Mouse (Mus musculus): Measurements from ENCODE around the gene Rtn1. TPM values are rescaled to one million over a fixed set of nuclear protein-coding genes. Genes with fewer than 3 reads are reported as not detected.
A peak's percentile ranks its signal among the peaks of the same experiment; 100 is the strongest.

The Rtn1 gene
- polyA plus RNA-seq, 1 experiment from 2014 or later: 588 TPM

DNA sequence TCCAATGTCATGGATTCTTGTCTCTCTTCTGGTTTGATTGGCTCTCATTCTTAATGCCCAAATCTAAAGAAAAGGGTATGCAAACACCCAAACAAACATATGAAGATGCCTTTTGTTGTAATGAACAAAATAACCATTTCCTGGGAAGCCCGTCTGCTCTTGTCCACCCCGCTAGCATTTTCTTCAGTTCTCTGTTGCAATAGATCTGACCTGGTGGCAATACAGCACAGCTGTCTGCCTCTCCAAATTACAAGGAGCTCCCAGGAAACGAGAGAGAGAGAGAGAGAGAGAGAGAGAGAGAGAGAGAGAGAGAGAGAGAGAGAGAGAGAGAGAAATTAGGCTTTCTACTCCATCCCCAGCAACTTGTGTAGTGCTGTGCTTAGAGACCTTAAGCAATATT lies 42.1 kb downstream of the Rtn1 start:
- Histone ChIP-seq H3K4me1 (peaks cover 21% of the 10 kb centered on the region), H3K36me3 (replicated peaks) (no peaks in the 10 kb centered on the region), H3K27me3 (no peaks in the 10 kb centered on the region), H3K4me2 (no peak overlapping the region), H3K27ac (peak overlapping the region; percentile 57; the same call in 1 of the 2 replicates), H3K9me3 (no peaks in the 10 kb centered on the region), H3K4me3 (replicated peaks) (no peak overlapping the region), H3K9ac (no peak overlapping the region)
- ATAC-seq (ENCODE audit: low FRiP score): no peak
- 45% methylated on average over 3 of the region's 3 CpGs for WGBS

DNA sequence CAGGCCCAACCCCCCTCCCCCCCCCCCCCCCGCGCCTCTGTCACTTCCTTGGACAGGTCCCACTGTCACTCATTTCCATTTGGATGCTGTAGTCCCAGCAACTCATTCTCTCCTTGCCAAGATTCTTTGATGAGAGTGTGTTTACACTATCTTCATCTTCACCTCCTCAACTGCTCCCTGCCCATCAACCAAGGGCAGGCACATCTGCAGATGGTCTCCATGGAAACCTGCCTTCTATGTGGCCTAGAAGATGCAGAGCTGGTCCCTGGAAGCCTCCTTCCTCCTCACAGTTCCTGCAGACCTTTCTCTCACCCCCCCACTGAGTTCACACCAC lies 42.8 kb downstream of the Rtn1 start:
- no peak overlapping the region for H3K4me3 ChIP-seq (replicated peaks)
- H3K4me1 ChIP-seq: peaks cover 21% of the 10 kb centered on the region
- no peaks in the 10 kb centered on the region for H3K9me3 ChIP-seq
- peak overlapping the region; percentile 57 for H3K27ac ChIP-seq
- WGBS: 80% methylated on average over 1 of the region's 2 CpGs
- H3K27me3 ChIP-seq: no peaks in the 10 kb centered on the region
- H3K4me2 ChIP-seq: no peak overlapping the region
- peak; percentile 57; the same call in 1 of the 2 replicates for ATAC-seq (ENCODE audit: low FRiP score)
- H3K9ac ChIP-seq: no peak overlapping the region
- no peaks in the 10 kb centered on the region for H3K36me3 ChIP-seq (replicated peaks)

DNA sequence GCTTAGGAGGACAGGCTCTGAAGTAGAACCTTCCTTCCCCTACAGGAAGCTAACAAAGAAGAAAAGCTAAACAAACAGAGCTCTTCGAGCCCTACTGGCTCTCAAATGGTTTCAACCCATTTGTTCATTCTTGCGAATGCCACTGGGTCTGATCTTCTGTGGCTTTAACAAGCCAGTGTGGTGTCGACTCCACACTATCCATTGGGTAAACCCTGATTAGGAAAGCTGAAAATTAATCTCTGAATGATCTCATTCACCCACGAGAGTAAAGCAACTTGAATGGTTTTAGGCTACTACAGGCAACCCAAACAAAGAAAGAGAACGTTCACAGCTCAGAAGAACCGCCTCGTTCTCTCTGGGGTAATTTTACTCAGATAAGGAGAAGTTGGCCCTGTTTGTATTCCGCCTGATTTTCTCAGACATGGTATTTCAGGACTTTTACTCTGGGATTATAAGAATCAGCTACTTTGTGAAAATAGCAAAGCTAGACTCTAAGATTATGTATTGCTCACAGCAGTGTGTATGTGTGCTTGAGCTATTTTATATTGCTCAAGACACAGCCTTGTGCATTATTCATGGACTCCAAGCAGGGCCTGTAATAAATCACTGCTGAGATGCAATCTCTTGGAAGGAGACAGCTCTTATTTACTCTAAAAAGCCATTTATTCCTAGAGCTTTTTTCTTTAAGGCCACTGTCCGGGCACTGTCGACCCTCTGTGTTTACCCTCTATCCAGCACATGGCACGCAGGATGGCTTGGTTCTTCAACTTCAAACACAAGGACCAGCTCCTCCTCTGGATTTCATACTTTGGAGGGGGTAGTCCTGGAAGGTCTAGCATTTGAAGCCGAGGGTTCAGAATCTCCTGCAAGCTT lies 43.4 kb downstream of the Rtn1 start:
- 42% methylated on average over 12 of the region's 12 CpGs for WGBS
- Histone ChIP-seq H3K4me1 (peaks cover 21% of the 10 kb centered on the region), H3K27me3 (no peaks in the 10 kb centered on the region), H3K4me2 (no peak overlapping the region), H3K9ac (no peak overlapping the region), H3K36me3 (replicated peaks) (no peaks in the 10 kb centered on the region), H3K27ac (peak overlapping the region; percentile 57), H3K9me3 (no peaks in the 10 kb centered on the region), H3K4me3 (replicated peaks) (no peak overlapping the region)
- ATAC-seq (ENCODE audit: low FRiP score): peak; percentile 33; the same call in 1 of the 2 replicates

DNA sequence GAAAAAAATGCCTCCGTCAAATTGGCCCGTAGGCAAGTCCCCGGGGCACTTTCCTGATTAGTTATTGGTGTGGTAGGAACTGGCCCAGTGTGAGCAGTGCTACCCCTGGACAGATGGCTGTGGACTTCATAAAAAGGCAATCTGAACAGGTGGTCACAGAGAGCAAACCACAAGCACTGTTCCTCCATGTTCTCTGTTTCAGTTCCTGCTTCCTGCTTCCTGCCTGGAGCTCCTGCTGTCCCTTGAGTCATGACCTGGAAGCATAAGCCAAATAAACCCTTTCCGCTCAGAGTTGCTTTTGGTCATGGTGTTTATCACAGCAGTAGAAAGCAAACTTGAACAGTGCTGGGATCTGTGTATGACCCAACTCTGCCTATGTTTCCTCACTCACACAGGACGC lies 44.3 kb downstream of the Rtn1 start:
- 91% methylated on average over 5 of the region's 5 CpGs for WGBS
- Histone ChIP-seq H3K36me3 (replicated peaks) (no peaks in the 10 kb centered on the region), H3K9ac (no peak overlapping the region), H3K4me1 (peaks cover 21% of the 10 kb centered on the region), H3K9me3 (no peaks in the 10 kb centered on the region), H3K4me2 (no peak overlapping the region), H3K27me3 (no peaks in the 10 kb centered on the region), H3K4me3 (replicated peaks) (no peak overlapping the region), H3K27ac (no peak overlapping the region)
- no peak for ATAC-seq (ENCODE audit: low FRiP score)

DNA sequence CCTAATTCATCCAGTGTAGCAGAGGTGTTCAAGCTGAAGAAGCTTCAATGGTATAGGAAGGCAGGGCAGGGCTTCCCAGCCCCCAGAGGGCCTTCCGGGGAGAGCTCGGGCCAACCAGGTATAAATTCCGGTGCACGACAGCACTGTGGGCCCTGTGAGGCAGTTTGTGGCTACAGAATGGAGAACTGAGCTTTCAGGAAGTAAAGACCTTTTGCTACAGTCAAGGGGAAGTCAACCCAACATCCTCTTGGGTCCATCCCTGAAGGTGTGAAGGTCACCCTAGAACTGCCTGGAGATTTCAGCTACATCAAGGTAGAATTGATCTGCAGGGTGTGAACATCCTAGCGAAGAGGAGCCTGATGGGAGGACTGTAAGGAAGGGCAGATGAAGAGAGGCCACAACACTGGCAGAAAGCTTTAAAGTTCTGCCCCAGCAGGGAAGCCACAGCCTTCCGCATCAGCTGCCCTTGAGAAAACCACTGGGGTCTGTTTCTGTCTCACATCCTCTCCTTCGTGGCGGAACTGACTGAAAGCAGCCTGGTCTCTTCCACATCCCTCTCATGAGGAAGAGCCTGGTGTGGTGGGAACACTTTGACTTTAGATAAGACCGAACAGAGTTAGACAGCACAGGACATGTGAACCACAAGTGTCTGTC lies 47.0 kb downstream of the Rtn1 start:
- Histone ChIP-seq H3K36me3 (replicated peaks) (no peaks in the 10 kb centered on the region), H3K4me3 (replicated peaks) (no peak overlapping the region), H3K27ac (no peak overlapping the region), H3K9me3 (no peaks in the 10 kb centered on the region), H3K27me3 (no peaks in the 10 kb centered on the region), H3K4me2 (no peak overlapping the region), H3K9ac (no peak overlapping the region), H3K4me1 (peaks cover 24% of the 10 kb centered on the region)
- 81% methylated on average over 9 of the region's 9 CpGs for WGBS
- ATAC-seq (ENCODE audit: low FRiP score): no peak

DNA sequence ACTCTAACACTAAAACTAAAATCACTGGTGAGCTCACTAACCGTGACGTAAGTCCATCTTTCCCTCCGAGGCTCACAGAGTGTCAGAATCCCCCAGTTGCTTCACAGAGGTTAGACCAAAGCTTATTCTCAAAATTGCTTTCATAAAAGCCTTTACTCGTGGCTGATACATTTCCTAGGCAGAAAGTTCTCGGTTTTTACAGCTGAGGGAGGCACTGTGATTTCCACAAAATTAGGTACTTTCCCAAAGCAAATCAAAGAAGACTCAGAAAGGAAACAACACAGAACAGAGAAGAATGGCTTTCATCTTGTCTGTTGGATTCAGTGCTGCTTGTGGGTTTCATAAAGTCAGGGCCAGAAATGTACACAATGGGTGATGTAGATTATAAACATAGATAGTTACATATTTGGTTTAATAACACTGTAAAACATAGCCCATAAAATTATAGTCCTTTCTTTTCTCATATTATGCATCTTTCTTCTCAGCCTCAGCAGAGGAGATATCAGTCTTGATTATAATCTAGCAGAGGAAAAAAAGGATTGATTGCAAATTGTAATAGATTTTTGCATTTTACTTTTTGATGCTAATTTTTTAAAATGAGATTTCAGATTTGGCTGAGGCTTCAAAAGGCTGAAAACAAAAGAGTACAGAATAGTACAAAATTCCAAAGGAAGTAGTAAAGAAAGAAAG lies 47.8 kb downstream of the Rtn1 start:
- H3K4me2 ChIP-seq: no peak overlapping the region
- H3K36me3 ChIP-seq (replicated peaks): no peaks in the 10 kb centered on the region
- no peak for ATAC-seq (ENCODE audit: low FRiP score)
- no peaks in the 10 kb centered on the region for H3K9me3 ChIP-seq
- 77% methylated on average over 5 of the region's 5 CpGs for WGBS
- no peaks in the 10 kb centered on the region for H3K27me3 ChIP-seq
- H3K9ac ChIP-seq: no peak overlapping the region
- no peak overlapping the region for H3K4me3 ChIP-seq (replicated peaks)
- no peak overlapping the region for H3K27ac ChIP-seq
- H3K4me1 ChIP-seq: peaks cover 16% of the 10 kb centered on the region

DNA sequence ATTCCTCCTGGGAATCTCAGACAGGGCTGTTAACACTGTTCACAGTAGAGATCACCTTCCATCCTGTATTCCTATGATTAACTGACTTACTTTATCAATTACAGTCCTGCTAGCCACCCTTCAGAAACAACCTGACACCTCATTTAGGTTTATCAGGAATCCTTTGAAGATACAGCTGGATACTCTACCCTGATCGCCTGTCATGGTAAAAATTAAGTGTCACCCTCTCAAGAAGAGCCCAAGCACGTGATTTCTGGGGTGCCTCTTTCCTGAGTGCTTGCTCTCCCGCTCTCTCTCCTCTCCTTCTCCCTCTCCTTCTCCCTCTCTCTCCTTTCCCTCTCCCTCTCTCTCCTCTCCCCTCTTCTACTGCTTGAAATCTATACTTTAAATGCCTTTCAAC lies 49.0 kb downstream of the Rtn1 start:
- no peak for ATAC-seq (ENCODE audit: low FRiP score)
- H3K9me3 ChIP-seq: no peaks in the 10 kb centered on the region
- no peak overlapping the region for H3K4me3 ChIP-seq (replicated peaks)
- H3K27ac ChIP-seq: no peak overlapping the region
- H3K36me3 ChIP-seq (replicated peaks): no peaks in the 10 kb centered on the region
- no peak overlapping the region for H3K4me2 ChIP-seq
- 0 out of 2 replicates have a peak, but pooled peaks cover 5% of the 10 kb centered on the region for H3K4me1 ChIP-seq
- no peaks in the 10 kb centered on the region for H3K27me3 ChIP-seq
- WGBS: 72% methylated on average over 3 of the region's 3 CpGs
- H3K9ac ChIP-seq: no peak overlapping the region

DNA sequence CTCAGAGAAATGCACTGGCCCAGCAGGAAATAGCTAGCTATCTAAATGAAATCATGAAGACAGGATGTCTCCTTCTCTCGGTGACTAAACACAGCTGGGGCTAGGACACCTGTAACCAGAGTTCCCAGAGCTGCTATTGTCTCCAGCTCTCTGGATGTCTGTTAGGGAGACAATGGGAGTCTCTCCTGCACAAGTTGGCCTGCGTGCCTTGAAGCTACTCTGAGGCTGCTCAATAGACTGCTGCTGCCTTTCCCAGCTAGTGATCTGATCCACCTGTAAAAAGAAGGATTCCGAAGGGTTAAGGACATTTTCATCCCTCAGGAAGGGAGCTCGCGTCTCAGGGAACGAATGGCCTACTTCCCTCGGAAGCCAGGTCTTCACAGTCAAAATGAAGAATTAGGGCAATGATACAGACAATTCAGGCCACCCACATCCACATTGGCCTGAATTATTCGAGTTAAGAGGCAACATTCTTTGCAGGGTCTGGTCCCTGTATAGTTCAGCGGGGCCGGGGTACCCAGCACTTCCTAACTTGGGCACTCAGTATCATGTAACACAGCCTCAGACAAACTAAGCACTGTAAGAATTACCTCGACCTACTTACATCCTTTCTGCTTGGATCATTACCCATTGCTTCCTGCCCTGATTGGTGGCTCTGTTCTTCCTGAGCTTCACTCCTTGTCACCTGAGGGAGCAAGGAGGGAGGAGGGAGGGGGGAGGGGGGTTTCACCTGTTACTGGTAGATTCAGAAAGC lies 51.0 kb downstream of the Rtn1 start:
- Histone ChIP-seq H3K4me3 (replicated peaks) (no peak overlapping the region), H3K4me1 (0 out of 2 replicates have a peak, but pooled peaks cover 4% of the 10 kb centered on the region), H3K27me3 (no peaks in the 10 kb centered on the region), H3K4me2 (no peak overlapping the region), H3K27ac (no peak overlapping the region), H3K9ac (no peak overlapping the region), H3K36me3 (replicated peaks) (no peaks in the 10 kb centered on the region), H3K9me3 (no peaks in the 10 kb centered on the region)
- no peak for ATAC-seq (ENCODE audit: low FRiP score)
- 42% methylated on average over 11 of the region's 11 CpGs for WGBS

DNA sequence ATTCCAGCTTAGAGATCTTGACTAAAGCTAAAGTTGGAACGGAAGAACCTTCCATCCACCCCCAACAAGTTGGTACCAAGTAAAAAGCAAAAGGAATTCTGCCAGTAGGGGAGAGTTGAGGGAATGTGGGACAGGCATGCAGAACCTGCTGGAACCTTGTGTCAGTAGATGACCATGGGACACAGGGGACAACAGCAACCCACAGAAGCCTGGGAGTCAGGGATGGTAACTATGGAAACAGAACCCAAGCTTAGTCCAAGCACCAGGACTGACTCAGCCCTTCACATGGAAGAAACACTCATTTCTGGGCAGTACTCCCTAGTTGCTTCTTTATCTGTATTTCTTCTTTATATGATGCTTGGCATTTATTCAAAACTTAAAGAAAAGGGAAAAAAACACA lies 54.6 kb downstream of the Rtn1 start:
- H3K4me1 ChIP-seq: 0 out of 2 replicates have a peak, but pooled peaks cover 4% of the 10 kb centered on the region
- H3K4me2 ChIP-seq: no peak overlapping the region
- no peak overlapping the region for H3K27ac ChIP-seq
- no peaks in the 10 kb centered on the region for H3K36me3 ChIP-seq (replicated peaks)
- no peaks in the 10 kb centered on the region for H3K27me3 ChIP-seq
- no peaks in the 10 kb centered on the region for H3K9me3 ChIP-seq
- H3K4me3 ChIP-seq (replicated peaks): no peak overlapping the region
- ATAC-seq (ENCODE audit: low FRiP score): no peak
- 97% methylated on average over 1 of the region's 1 CpGs for WGBS
- H3K9ac ChIP-seq: no peak overlapping the region

DNA sequence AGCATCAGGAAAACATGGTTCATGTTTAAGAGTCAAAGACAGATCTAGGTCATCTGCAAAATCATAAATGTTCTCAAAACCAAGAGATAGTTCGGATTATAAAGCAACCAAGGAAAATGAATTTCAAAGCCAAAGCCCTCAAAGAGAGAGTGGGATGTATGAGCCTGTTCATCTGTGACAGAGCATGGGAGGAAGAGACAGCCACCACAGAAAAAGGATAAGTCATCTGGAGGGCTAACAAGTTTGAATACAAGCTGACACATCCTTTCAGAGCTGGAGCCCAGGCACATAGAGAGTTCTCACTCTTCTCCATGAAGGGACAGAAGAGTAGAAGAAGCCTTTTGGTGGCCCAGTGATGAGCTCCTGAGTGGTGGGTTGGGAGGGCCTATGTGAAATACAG lies 55.3 kb downstream of the Rtn1 start:
- ATAC-seq (ENCODE audit: low FRiP score): no peak
- WGBS: 95% methylated on average over 1 of the region's 1 CpGs
- Histone ChIP-seq H3K9ac (no peak overlapping the region), H3K4me2 (no peak overlapping the region), H3K36me3 (replicated peaks) (no peaks in the 10 kb centered on the region), H3K9me3 (no peaks in the 10 kb centered on the region), H3K27ac (no peak overlapping the region), H3K4me3 (replicated peaks) (no peak overlapping the region), H3K4me1 (0 out of 2 replicates have a peak, but pooled peaks cover 4% of the 10 kb centered on the region), H3K27me3 (no peaks in the 10 kb centered on the region)

DNA sequence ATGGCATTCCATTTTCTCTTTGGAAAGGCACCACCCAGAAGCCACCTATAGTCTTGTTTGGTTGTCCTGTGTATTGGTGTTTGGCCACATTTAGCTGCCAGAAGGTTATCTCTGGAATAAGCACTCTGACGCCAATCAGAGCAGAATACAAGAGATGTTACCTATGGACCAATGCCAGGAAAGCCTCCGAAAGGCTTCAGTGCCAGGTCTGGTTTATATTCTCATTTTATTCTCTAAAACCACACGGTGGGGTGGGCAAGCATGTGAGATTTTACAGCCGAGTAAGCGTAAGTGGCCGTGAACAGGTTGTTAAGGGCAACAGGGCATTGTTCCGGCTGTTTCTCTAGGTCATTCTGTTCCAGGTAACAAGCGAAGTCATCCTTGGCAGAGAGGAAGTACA lies 60.3 kb downstream of the Rtn1 start:
- WGBS: 90% methylated on average over 8 of the region's 8 CpGs

DNA sequence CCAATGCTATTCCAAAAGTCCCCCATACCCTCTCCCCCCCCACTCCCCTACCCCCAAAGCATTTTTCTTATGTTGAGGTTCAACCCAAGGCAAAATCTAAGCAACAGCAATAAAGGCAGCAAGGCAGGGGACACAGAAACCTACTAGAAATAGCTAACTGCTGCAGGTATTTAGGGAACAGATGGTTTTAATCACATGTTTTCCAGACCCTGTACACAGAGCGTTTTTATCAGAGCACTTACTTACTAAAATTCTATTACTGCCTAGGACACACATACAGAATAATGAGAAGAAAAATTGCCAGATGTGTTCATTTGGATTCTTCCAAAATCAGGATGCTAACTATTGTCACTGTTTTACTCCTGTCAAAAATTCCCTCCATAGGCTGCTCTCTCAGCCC lies 61.7 kb downstream of the Rtn1 start:
- no peak for ATAC-seq (ENCODE audit: low FRiP score)
- Histone ChIP-seq H3K27ac (no peak overlapping the region), H3K4me1 (no peaks in the 10 kb centered on the region), H3K36me3 (replicated peaks) (no peaks in the 10 kb centered on the region), H3K4me3 (replicated peaks) (no peak overlapping the region), H3K4me2 (no peak overlapping the region), H3K27me3 (no peaks in the 10 kb centered on the region), H3K9me3 (no peaks in the 10 kb centered on the region), H3K9ac (no peak overlapping the region)
- 71% methylated on average over 1 of the region's 1 CpGs for WGBS

More for the DNA sequence above, 60.3 kb downstream of the Rtn1 start:
- no peaks in the 10 kb centered on the region for H3K9me3 ChIP-seq
- H3K27me3 ChIP-seq: no peaks in the 10 kb centered on the region
- H3K9ac ChIP-seq: no peak overlapping the region
- H3K4me2 ChIP-seq: no peak overlapping the region
- no peaks in the 10 kb centered on the region for H3K36me3 ChIP-seq (replicated peaks)
- no peak overlapping the region for H3K4me3 ChIP-seq (replicated peaks)
- no peaks in the 10 kb centered on the region for H3K4me1 ChIP-seq
- no peak overlapping the region for H3K27ac ChIP-seq
- ATAC-seq (ENCODE audit: low FRiP score): no peak
